Mouse (Mus musculus) intestine, embryonic 16.5 days (tissue): ENCODE results near the gene Abi3bp. TPM values are rescaled to one million over a fixed set of nuclear protein-coding genes. Genes with fewer than 3 reads are reported as not detected.

Experiments
- ATAC-seq: fragments of 200-750 bp; cut with Nextera tagmentation; 2 replicates; pipeline ENCODE4 v1.8.0; 2017; ENCODE audit warnings: moderate TSS enrichment, moderate library complexity
- H3K27ac ChIP-seq: fragments of 300-500 bp; sonication (generic); 2 replicates; pipeline ENCODE4 v1.5.1; 2014; ENCODE audit warnings: mild to moderate bottlenecking, low read length
- H3K27me3 ChIP-seq: fragments of 300-500 bp; sonication (generic); replicated peaks from 2 replicates; pipeline ENCODE4 v1.6.1; 2014; ENCODE audit warnings: low read length, control low read depth, mixed read lengths; ENCODE audit not compliant: control insufficient read depth, insufficient read depth
- H3K36me3 ChIP-seq: fragments of 300-500 bp; sonication (generic); 2 replicates; pipeline ENCODE4 v1.6.1; 2014; ENCODE audit warnings: low read length, control low read depth; ENCODE audit not compliant: control insufficient read depth, insufficient read depth
- H3K4me1 ChIP-seq: fragments of 300-500 bp; sonication (generic); 2 replicates; pipeline ENCODE4 v1.6.1; 2014; ENCODE audit warnings: low read length, control low read depth, mixed read lengths; ENCODE audit not compliant: control insufficient read depth, insufficient read depth
- H3K4me2 ChIP-seq: fragments of 300-500 bp; sonication (generic); 2 replicates; pipeline ENCODE4 v1.6.1; 2014; ENCODE audit warnings: low read depth, low read length, control low read depth
- H3K4me3 ChIP-seq: fragments of 300-500 bp; sonication (generic); 2 replicates; pipeline ENCODE4 v1.5.1; 2014; ENCODE audit warnings: mild to moderate bottlenecking, low read length
- H3K9ac ChIP-seq: fragments of 300-500 bp; sonication (generic); 2 replicates; pipeline ENCODE4 v1.6.1; 2014; ENCODE audit warnings: low read depth, low read length
- H3K9me3 ChIP-seq: fragments of 300-500 bp; sonication (generic); 2 replicates; pipeline ENCODE4 v1.6.1; 2016; ENCODE audit warnings: low read length, control low read depth; ENCODE audit not compliant: control insufficient read depth
- WGBS: fragments of 180-500 bp; shearing (Covaris S2); extraction: QIAGEN DNeasy Blood & Tissue Kit; methylation state at CpG from one replicate; pipeline ENCODE4 v1.1.7; 2014; 5-methylcytosine and 5-hydroxymethylcytosine counted together
- polyA plus RNA-seq: library from polyadenylated mRNA; unstranded; fragments of >200 nt; fragmentation: Nextera tagmentation; extraction: Ambion mirVana; gene quantifications from 2 replicates; pipeline ENCODE4 v1.2.1, GENCODE M21; 2015

Gene Abi3bp
- polyA plus RNA-seq, 1 experiment from 2014 or later = 10.2 TPM

DNA sequence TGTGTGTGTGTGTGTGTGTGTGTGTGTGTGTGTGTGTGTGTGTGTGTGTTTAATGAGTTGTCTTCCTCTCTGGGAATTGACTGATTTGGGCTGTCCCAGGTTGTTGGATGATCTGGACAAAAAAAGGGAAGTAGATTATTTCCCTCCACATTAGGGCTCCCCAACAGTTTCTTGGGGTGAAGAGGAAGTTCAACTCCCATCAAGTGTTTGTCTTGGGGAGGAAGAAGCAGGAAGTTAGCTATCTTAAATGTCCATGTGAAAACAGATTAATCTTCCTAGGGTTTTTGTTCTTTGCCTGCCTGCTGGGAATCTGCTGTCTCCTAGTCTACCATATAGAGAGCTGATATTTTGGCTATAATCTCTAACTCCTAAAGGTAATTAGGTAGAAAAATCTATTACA is 181.2 kb downstream of the Abi3bp start:
- Histone ChIP-seq H3K4me3 (no peak overlapping the region), H3K36me3 (no peaks in the 10 kb centered on the region), H3K4me1 (no peaks in the 10 kb centered on the region), H3K27me3 (no peaks in the 10 kb centered on the region), H3K27ac (no peak overlapping the region), H3K9me3 (no peaks in the 10 kb centered on the region), H3K4me2 (no peak overlapping the region), H3K9ac (no peak overlapping the region)
- no peak for ATAC-seq

DNA sequence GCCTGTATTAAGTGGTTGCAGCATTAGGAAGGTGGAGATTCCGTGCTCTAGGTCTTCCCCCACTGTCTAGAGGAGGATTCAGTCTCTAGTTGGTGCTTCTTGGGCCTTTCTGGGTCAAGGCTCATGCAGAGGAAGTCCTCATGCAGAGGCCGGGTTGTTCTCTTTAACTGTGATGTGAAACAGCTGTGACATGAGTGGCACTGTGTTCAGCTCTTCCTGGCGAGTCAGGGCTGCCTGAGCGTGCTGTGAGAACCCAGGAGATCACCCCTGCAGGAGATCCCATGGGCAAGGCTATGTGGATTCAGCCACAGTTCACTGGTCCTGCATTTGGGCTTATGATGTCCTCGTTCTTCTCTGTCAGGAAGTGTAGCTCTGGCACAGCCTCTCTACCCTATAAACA is 191.8 kb downstream of the Abi3bp start:
- Histone ChIP-seq H3K4me1 (no peaks in the 10 kb centered on the region), H3K36me3 (no peaks in the 10 kb centered on the region), H3K4me2 (no peak overlapping the region), H3K27ac (no peak overlapping the region), H3K4me3 (no peak overlapping the region), H3K9ac (no peak overlapping the region), H3K9me3 (no peaks in the 10 kb centered on the region), H3K27me3 (no peaks in the 10 kb centered on the region)
- WGBS = 69% methylated on average over 5 of the region's 5 CpGs
- no peak for ATAC-seq

DNA sequence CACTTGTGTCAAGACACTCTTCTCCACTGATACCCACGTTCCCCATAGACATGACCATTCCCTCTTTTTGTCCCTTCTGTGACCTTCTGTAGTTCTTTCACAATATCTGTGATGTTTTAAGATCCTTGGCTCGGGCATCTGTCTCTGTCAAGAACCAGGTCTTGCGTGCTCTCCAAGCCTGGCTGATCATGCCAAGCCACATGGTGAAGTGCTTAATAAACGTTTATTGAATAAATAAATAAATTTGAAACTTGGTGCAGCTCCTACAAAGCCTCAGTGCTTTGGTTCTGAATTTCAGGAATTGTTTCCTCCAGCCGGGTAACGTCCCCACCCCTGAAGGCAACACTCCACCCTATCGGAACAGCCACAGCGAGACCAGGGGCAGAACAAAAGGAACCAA is 193.3 kb downstream of the Abi3bp start:
- Histone ChIP-seq H3K27ac (no peak overlapping the region), H3K9me3 (no peaks in the 10 kb centered on the region), H3K4me2 (no peak overlapping the region), H3K9ac (no peak overlapping the region), H3K4me3 (no peak overlapping the region), H3K4me1 (no peaks in the 10 kb centered on the region), H3K36me3 (no peaks in the 10 kb centered on the region), H3K27me3 (no peaks in the 10 kb centered on the region)
- no peak for ATAC-seq
- WGBS = 72% methylated on average over 8 of the region's 8 CpGs

DNA sequence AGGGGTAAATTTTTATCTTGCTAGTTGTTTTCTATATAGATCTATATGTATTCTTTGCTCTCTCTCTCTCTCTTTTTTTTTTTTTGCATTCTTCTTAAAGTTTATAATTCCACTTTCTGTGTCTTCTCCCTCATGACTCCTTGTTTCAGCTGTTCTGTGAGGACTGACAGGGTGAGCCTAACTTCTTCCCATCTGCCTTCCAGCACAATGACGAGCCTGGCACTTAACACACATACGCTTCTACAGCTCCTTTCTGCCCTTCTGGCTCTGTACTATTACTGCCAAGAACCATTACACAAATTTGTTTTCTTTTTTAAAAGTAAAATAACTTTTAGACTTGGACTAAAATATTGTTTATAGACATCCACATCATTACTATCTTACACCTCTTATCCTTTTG is 195.7 kb downstream of the Abi3bp start:
- Histone ChIP-seq H3K36me3 (no peaks in the 10 kb centered on the region), H3K4me1 (no peaks in the 10 kb centered on the region), H3K9me3 (no peaks in the 10 kb centered on the region), H3K27ac (no peak overlapping the region), H3K27me3 (no peaks in the 10 kb centered on the region), H3K4me3 (no peak overlapping the region), H3K4me2 (no peak overlapping the region), H3K9ac (no peak overlapping the region)
- WGBS = 80% methylated on average over 2 of the region's 2 CpGs
- no peak for ATAC-seq

DNA sequence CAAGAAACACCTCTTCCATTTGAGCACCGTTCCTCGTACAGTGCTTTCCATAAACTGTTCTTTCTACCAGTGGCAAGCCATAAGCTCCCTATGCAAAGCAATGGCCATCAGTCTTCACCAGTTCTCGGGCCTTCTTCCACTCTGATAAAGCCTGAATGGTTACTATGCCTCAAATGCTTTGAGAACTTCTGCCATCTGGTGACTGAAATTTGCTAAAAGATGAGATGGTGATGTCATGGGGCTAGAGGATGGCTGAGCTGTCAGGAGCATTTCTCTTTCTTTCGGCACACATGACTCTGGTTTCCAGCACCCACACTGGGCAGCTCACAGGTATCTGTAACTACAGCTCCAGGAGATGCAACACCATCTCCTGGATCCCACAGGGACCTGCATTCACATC is 199.5 kb downstream of the Abi3bp start:
- WGBS = 63% methylated on average over 4 of the region's 4 CpGs
- Histone ChIP-seq H3K4me2 (no peak overlapping the region), H3K9me3 (no peaks in the 10 kb centered on the region), H3K9ac (no peak overlapping the region), H3K36me3 (no peaks in the 10 kb centered on the region), H3K27me3 (no peaks in the 10 kb centered on the region), H3K27ac (no peak overlapping the region), H3K4me1 (no peaks in the 10 kb centered on the region), H3K4me3 (no peak overlapping the region)
- no peak for ATAC-seq

GRCm38 (mm10) chr16:56681010-56681645 is 203.4 kb downstream of the Abi3bp start:
- Histone ChIP-seq H3K36me3 (no peaks in the 10 kb centered on the region), H3K4me3 (no peak overlapping the region), H3K4me2 (no peak overlapping the region), H3K9me3 (no peaks in the 10 kb centered on the region), H3K9ac (no peak overlapping the region), H3K27me3 (no peaks in the 10 kb centered on the region), H3K27ac (no peak overlapping the region), H3K4me1 (no peaks in the 10 kb centered on the region)
- no peak for ATAC-seq
- WGBS = 85% methylated on average over 8 of the region's 8 CpGs

- H3K36me3 ChIP-seq = no peaks in the 10 kb centered on the region; the same call in 1 of the 2 replicates
- no peak overlapping the region for H3K4me2 ChIP-seq
- no peaks in the 10 kb centered on the region for H3K27me3 ChIP-seq
- H3K4me3 ChIP-seq = no peak overlapping the region
- no peak overlapping the region for H3K9ac ChIP-seq
- H3K9me3 ChIP-seq = no peaks in the 10 kb centered on the region
- WGBS = 93% methylated on average over 5 of the region's 5 CpGs
- no peaks in the 10 kb centered on the region for H3K4me1 ChIP-seq
- H3K27ac ChIP-seq = no peak overlapping the region
- ATAC-seq = no peak
Observed at GRCm38 (mm10) chr16:56686747-56687146, 209.1 kb downstream of the Abi3bp start.

- WGBS = 90% methylated on average over 7 of the region's 7 CpGs
- Histone ChIP-seq H3K27me3 (no peaks in the 10 kb centered on the region), H3K27ac (no peak overlapping the region), H3K4me1 (no peaks in the 10 kb centered on the region), H3K4me3 (no peak overlapping the region), H3K36me3 (no peaks in the 10 kb centered on the region; the same call in 1 of the 2 replicates), H3K4me2 (no peak overlapping the region), H3K9ac (no peak overlapping the region), H3K9me3 (no peaks in the 10 kb centered on the region)
- no peak for ATAC-seq
Observed at GRCm38 (mm10) chr16:56690715-56691114, 213.0 kb downstream of the Abi3bp start.

DNA sequence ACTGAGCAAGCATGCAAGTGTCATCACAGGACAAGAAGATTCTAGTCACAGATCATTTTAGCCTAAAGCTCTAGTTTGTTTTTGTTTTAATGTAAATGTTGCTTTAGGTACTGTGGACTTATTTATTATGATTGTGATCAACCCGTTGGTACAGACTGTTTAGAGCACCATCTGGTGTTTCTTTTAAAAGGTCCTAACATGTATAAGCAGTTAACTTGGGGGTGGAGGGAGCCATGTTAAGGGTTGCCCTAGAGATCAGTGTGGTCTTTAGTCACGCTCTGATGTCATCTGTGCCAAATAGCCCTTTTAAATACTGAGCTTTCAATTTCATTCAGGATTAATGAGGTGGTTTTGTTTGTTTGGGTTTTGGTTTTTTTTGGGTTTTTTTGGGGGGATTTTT is 218.8 kb downstream of the Abi3bp start:
- WGBS = 68% methylated on average over 2 of the region's 2 CpGs
- Histone ChIP-seq H3K9ac (no peak overlapping the region), H3K9me3 (no peaks in the 10 kb centered on the region), H3K4me3 (no peak overlapping the region), H3K27ac (no peak overlapping the region), H3K4me1 (no peaks in the 10 kb centered on the region), H3K4me2 (no peak overlapping the region), H3K27me3 (no peaks in the 10 kb centered on the region), H3K36me3 (no peaks in the 10 kb centered on the region)
- no peak for ATAC-seq

DNA sequence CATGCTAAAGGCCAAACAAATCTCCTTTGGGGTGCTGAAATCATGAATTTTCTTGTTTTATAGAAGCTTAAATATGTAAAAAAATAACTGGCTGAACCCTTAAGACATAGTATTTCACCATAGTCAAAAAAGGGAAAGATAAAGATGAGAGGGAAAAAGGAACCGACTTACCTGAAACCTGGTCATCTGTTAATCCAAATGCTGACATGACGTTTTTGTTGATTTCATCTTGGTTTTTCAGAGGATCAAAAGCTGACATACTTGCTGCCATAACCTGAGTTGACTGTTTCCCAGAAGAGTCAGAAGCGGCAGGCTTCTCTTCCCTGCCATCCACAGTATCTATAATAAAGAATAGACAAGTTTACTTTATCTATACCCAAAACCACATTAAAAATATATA is 223.2 kb downstream of the Abi3bp start:
- H3K9ac ChIP-seq = no peak overlapping the region
- no peaks in the 10 kb centered on the region for H3K9me3 ChIP-seq
- H3K4me2 ChIP-seq = no peak overlapping the region
- ATAC-seq = no peak
- H3K27me3 ChIP-seq = no peaks in the 10 kb centered on the region
- WGBS = 93% methylated on average over 3 of the region's 3 CpGs
- peaks cover 6% of the 10 kb centered on the region; the same call in 1 of the 2 replicates for H3K36me3 ChIP-seq
- H3K4me1 ChIP-seq = no peaks in the 10 kb centered on the region
- no peak overlapping the region for H3K4me3 ChIP-seq
- H3K27ac ChIP-seq = no peak overlapping the region
